Mouse (Mus musculus) activated CD4-positive, CD25-positive, alpha-beta regulatory T cell, adult 4 months (primary cell): ENCODE data around the gene Gatm. TPM values are rescaled to one million over a fixed set of nuclear protein-coding genes. Genes with fewer than 3 reads are reported as not detected.

Experiments
- ATAC-seq: one replicate; pipeline ENCODE4 v1.8.0; 2017
- polyA plus RNA-seq, 2 experiments: library from polyadenylated mRNA; unstranded; fragments of 100-300 nt; shearing (Covaris generic); gene quantifications; one replicate each; pipeline ENCODE4 v1.2.1; 2017

The Gatm gene
- polyA plus RNA-seq, 2 experiments from 2014 or later, result 0.28 to 0.57 TPM

DNA sequence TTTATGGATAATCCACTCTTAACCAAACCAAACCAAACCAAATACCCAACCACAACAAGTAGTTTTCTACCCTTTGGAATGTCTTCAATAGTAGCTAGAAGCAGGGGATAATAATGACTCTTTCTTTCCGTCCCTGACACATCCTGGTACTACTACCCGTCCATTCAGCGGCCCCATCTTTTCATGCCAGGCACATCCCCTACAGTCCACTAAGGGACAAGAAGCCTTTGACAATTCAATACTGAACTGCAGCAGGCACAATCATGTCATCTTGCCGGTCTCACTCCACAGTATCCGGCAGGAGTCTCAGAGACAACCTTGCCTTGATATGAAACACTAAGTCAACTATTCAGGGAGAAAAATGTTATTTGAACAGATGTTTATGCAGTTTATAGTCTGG is 5.3 kb downstream of the Gatm start:
- ATAC-seq, result no peak

DNA sequence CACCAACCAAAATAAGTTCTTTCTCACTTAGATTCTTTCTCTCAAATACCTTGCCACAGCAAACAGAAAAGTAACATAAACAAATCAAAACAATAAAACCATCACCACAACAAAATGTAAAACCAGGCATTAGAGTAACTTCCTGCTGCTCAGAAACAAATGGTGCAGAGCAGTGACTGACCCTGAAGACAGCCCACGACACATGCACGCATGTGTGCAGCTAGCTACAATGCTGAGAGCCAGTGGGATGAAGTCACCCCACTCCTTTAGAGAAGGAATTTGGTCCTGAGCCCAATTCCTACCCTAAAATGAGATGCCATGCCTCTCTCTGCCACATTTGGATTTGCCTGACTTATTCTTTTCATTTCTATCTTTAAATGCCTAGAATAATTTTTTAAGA is 9.7 kb downstream of the Gatm start:
- ATAC-seq, result no peak

DNA sequence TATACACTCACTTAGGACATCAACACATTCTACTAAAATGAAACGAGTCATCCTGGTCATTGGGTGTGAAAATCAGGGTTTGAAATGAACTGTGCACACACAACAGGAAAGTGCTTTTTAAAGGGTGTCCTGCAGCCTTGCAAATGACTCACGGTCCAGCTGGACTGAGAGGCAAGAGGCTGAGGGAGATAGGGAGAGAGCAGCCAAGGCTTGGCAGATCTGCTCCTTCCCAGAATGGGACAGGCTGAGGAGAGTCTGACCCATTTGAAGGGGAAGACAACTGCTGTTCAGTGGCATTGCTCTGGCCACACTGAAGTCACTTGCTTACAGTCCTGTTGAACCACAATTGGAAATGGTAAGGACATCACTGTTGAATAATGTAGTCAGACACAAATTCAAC is 11.4 kb downstream of the Gatm start:
- no peak for ATAC-seq

DNA sequence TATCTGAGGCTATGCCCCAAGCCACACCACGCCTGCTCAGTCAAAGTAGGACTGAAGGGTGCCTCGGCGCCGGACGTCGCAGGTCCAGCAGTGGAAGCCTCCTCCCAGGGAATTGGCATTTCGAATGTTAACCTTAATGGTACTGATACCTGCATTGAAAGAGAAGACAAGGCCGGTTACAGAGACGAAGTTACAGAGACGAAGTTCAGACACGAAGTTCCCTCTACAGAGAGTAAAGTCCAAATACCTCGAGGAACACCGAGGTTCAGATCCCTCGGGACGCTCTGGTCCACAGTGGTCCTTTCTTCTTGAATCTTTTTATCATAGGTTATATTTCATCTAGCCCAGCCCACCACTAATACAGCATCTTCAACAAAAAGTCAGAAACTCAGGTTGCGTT is 15.6 kb downstream of the Gatm start:
- no peak for ATAC-seq

DNA sequence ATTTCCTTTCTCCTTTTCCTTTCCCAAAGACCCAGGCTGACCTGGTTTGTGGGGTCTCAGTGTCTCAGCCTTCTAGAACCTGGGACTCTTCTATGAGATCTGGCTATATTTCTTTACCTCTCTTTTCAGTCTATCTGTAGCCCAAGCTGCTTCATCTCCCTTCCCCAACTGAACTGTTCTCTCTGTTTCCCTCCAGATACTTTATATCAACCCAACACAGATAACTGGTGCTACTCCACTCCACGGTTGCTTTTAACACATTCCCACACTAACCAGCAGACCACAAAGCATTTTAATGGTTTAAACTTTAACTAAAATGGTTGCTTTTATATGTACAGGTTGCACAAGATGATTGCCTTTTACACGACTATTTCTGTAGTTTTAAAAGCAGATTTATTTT is 19.9 kb downstream of the Gatm start:
- ATAC-seq, result no peak

DNA sequence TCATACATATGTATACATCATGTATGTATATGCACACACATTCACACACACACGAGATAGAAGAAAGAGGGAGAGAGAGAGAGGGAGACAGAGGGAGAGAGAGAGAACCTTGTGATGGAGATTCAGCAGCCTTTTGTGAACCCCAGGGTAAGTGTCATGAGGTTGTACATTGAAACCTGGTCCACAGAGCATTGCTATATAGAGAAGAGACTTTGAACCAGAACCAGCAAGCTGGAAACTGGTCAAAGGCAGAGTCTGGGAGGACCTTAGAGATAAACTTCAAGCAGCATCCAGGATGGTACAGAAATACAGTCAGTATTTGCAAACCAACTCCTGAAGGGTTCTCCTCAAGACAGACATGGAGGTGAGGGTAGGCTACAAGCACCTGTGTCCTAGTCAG is 20.8 kb downstream of the Gatm start:
- ATAC-seq, result no peak

DNA sequence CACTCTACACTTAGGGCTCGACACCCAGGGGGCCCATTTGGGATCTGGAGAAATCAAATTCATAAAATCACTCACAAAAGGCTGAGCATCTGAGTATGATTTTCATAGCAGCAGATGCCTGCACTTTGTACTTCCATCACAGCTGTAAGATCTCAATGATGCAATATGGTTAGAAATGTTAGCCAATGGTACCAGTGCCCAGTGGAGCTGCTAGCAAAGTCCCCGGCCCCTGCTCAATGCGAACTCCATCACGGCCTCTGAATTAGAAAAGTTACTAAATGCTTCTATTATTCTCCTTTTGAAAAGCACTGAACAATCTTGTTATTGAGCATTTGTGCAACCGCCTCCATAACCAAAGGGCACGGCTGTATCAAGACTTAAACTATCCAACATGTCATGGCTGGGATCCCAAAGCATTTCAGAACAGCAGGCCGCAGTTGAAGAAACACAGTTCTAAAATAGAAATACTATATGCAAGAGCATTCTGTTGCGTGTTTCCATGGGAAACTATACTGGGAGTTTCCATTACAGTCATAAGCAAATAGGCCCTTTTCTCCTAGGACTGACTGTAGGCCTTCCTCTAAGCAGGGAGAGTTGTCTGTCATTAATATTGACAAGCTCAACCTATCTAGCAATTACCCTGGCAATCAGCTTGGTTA is 23.1 kb downstream of the Gatm start:
- ATAC-seq, result no peak

DNA sequence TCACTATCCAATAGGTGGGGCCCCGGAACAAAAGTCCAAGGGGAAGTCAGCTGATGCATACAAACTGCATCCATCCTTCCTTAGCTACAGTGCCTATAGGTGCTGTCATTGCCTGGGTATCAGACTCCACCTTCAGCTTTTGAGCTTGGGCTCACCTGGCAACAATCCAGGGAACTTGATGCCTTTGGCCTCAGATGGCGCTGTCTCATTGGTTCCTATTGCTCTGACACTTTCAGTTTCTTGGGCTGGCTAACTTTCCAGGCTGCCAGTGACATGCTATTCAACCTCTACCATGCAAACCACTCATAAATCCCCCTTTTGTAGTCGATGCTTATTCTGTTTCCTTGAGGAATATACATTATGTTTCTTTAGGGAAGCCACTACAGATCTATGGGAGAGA is 24.8 kb downstream of the Gatm start:
- no peak for ATAC-seq

DNA sequence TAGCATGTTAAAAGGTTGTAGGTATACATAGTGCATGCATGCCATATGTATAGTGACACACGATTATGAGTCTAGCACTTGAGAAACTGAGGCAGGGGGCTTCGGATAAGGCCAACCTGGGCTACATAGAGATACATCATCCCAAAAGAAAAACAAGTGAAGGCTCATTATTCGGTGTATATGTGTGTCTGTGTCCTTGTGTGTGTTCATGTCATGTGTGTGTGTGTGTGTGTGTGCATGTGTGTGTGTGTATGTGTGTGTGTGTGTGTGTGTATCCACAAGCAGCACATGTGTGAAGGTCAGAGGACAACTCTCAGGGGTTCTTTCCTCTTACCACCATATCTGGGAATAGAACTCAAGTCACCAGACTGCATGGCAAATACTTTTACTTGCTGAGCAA is 28.8 kb downstream of the Gatm start:
- no peak for ATAC-seq

DNA sequence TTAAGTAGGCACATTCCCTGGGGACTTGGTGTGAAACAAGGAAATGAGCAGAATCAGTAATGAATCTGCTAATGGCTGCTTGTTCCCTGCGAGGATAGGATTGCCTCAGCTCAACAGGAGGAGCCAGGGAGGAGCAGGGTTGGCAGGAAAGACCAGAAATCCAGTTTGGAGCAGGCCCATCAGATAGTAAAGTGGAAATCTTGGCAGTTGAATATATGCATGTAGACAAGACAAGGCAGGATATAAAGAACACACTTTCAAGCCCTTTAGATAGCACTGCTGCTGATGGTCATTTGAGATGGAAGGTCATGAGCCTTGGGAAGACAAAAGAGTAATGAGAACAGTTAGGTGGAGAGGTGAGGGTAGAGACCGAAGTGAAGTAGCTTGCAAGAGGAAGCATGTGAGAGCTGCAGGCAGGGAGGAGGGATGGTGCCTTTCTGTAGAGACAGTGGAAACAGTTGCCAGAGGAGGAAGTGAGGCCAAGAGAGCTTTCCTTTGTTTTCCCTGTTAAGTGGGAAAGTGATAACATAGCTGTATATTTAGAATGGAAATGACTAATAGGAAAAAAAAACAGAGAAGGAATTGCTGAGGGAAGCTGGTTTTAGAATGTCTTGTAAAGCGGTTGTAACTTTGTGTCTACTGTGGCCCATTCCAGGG is 29.6 kb downstream of the Gatm start:
- ATAC-seq, result no peak

DNA sequence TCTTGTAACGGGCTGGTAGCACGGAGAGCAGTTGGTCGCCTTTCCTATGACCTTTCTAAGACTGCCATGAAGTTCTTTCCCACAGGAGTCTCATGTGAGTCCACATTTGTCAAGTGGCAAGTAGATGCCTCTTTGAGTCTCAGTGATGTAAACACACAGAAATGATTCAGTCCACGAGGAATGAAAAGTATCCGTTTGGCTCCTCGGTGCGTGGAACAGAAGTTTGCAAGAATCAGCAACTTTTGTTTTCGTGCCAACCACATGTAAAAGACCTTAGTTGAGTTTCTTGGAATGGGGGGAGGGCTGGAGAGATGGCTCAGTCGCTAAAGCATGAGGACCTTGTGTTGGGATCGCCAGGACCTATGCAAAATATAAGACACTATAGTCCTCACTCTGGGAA is 30.7 kb downstream of the Gatm start:
- ATAC-seq, result no peak

DNA sequence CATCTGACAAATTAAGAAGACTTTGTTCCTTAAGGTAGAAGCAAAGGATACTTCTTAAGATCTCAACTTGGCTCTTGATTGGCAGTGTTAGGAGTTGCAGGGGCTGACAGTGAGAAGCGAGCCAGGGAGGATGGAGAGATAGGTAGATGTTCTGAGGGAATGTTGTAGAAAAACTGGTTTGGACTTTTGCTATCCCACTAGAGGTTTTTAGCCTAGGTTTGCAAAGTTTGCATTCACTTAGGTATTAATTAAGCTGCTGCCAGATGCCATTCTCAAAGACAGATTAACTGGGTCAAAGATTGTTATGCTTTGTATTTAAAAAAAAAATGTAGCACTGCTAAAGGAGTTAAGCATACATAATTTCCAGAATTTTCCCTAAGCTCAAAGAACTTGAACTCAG is 33.8 kb downstream of the Gatm start:
- ATAC-seq, result no peak

DNA sequence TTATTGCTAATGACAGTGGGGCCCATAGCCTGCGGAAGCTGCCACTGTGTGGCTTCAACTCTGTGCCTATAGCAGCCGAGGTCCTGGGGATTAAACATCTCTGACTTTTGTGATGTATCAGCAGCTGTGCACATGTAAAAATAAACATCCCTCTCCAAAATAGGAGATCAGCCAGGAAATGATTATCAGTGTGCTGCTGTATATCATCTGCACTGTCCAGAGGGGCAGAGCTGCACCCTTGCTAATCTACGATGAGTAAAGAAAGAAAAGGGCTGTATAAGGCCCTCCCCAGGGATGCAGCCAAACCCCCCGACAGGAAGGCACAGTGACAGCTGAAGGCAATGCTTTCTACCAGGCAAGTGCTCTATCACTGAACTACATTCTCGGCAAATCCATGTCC is 34.8 kb downstream of the Gatm start:
- ATAC-seq, result no peak

DNA sequence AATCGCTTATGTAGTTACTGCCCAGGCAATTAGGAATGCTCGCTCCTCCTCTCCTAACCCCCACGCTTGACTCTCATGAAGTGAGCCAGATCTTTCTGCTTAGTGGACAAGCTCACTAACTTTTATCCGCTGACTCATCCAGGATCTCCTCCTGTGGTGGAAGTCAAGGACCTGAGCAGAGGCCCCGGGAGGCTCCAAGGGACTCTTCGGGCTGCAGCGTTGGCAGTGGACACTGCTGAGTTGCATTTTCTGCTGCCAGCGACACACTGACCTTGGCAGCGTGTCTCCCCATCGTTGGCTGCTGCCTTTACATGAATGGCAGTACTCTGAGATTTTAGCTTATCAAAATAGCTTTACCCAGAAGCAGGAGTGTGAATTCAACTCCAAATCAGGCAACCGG is 35.6 kb downstream of the Gatm start:
- ATAC-seq, result no peak

DNA sequence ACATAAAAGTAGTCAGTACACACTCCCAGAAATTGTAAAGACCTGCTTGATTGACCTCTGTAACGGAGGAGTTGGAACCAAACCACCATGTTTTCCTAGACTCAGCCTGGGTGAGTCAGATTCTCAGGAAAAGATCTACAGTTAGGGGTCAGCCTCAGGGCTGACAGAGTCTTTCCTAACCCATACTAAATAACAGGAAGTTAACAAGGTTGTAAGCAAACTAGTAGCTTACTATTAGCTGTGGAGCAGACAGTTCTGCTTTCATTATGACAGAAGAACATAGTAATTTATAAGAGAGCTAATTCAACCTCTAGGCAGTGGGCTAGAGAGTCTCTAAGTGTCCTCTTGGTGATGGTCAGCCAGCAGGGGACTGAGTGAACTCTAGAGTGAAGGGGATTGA is 38.7 kb downstream of the Gatm start:
- no peak for ATAC-seq

DNA sequence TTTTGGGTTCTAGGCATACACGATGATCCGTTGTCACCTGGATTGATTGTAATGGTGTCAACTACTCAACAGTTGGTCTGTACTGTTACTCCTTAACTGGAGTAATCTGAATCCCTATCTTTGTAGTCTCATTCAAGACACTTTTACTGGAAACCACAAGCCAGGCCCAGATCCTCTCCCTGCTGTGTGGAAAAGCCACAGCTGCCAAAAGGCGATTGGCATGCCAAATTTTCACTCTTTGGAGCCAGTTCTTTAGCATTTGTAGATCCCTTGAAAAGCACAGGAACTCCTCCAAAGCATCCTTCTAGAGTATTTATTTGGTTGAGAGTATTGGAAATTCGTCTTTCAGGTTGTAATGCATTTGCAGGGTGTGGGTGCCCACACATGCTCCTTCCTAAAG is 39.8 kb downstream of the Gatm start:
- no peak for ATAC-seq

DNA sequence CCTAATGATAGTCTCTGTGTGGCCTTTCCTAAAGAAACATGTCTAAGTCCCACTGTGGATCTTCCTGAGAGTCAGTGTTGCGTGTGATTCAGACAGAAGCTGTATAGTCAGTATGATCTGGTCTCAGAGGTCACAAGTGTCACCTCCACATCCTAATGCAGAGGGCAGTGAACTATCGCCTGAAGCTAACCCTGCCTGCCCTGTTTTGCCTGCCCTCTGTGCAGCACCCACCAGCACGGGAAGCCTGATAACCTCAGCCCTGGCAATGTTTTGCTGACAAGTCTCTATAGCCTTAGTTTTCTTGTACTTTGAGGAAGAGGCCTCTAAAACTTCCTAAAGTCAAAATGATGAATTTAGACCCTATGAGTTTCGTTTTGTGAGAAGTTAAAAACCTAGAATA is 40.7 kb downstream of the Gatm start:
- ATAC-seq, result no peak

DNA sequence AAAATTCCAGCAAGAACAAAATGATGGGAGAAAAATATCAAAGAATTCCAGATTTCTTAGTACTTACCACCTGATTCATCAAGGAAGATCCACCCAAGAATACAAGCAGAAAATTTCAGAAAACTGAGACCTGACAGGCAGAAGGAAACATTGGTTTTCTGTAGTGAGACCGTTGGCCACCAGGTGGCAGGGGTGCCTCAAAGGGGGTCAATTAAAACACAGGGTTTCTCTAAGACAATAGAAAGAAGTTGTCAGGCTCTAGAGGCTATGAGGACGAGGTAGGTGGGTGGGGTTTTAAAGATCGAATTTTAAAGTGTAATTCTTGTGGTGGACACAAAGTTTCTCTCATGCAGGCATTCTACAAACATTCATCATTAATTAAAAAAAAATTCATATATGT is 41.7 kb downstream of the Gatm start:
- peak; percentile 82 for ATAC-seq

DNA sequence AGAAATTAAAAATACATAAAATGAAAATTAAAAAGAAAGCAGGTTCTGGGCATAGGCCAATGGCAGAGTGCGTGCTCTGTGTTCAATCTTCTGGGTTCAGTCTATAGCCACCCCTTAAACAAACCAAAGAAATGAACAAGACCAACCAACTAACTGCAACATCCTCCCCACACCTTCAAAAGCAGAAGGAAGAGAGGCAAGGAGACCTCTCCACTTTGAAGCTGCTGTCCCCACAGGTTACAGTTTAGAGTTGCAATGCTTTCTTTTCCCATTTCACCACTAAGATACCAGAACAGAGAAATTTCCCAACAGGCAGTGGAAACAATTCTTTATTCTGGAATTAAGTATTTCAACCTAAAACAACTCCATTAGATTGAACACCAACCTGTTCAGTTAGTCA is 48.9 kb downstream of the Gatm start:
- no peak for ATAC-seq

DNA sequence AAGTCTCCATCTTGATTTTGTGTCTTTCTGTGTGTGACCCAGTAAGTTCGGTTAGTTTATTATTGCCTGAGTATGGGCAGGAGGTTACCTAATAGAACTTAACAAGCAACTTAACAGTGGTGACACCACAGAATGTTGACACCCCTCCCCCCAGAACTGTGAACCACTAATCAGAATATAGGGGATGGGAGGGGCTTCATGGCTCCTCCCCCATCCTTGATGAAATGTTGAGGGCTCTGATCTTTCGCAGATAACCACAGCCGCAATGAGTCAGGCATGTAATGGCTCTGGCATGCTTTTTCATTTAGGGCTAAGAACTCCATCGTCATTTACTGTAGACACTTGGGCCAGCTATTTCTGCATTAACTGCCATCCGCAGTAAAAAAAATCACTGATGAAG is 49.9 kb downstream of the Gatm start:
- peak; percentile 61 for ATAC-seq

DNA sequence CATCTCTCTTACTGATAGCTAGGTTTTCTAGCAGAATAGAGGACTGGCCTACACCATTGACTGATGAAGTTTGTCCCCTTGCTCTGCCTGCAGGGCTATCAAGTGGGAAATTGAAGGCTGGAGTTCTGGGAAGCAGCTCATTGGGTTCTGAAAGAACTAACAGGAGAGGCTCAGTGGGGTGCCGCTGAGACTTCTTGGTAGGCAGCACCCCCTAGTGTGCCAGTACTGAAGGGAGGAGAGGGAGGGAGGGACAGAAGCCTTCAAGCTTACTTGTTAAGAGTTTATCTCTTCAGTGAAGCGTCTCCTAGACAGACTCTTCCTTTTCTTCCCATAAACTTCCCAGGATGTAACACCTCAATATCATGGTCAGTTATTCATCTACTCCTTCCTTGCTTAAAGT is 52.8 kb downstream of the Gatm start:
- peak; percentile 68 for ATAC-seq
